Mouse (Mus musculus): Measurements from ENCODE around the gene Apc2. TPM values are rescaled to one million over a fixed set of nuclear protein-coding genes. Genes with fewer than 3 reads are reported as not detected.

Apc2 gene
- polyA plus RNA-seq, 1 experiment from 2014 or later: 0.94 TPM

DNA sequence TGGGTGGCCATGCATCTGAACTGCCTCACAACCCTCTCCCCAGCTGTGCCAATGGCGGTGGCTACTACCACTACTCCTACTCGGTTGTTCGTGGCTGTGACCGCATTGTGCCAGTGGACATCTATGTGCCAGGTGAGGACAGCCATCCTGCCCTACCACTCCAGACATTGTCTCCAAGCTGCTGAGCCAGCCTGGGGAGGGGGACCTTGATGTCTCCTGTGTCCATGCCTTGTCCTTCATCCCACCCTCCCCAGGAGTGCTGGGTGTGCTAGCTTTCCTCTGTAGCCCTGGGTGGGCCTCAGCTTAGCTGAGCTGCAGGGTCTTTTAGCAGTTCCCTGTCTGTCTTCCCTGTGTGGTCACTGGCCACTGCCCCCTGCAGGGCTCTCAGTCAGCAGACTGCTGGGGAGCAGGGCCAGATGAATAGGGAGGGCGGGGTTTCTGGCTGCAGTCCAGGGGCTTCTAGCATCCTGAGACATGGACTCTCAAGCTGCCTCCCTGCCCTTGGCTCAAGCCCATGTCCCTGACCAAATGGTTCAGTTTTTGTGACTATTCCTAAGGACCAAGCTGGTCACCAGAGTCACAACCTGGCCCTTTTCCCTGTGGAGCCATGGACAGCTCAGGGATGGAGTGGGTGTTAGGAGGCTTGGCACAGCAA lies 39.8 kb upstream of the Apc2 start:
- Histone ChIP-seq H3K4me2 (no peak overlapping the region), H3K36me3 (peaks cover 78% of the 10 kb centered on the region), H3K4me3 (no peak overlapping the region), H3K27me3 (replicated peaks) (no peaks in the 10 kb centered on the region), H3K9ac (0 out of 2 replicates have a peak overlapping the region, but pooled peaks have one; percentile 37), H3K27ac (replicated peaks) (no peak overlapping the region), H3K4me1 (peaks cover 44% of the 10 kb centered on the region), H3K9me3 (no peaks in the 10 kb centered on the region)
- no peak for ATAC-seq (ENCODE audit: extremely low read depth, insufficient number of reproducible peaks, low FRiP score, low TSS enrichment)
- WGBS: 91% methylated on average over 5 of the region's 5 CpGs

DNA sequence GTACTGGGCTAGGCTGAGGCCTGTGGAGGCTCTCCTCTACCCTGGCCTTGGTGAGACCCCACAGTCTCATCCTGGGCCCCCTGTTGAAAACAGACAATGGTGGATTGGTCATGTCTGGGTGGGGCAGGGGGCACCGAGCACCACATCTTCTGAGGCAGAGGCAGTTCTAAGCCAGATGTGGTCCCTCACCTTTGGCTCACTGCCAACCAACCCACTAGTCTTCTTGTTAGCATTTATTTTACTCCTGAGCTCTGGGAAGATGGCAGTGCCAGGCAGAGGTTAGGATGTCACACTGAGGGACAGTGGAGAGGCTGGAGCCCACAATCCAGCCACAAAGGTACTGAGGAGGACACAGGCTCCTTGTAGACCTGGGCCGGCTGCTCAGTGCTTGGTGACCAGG lies 37.8 kb upstream of the Apc2 start:
- H3K4me3 ChIP-seq: no peak overlapping the region
- H3K4me1 ChIP-seq: peaks cover 37% of the 10 kb centered on the region
- H3K27ac ChIP-seq (replicated peaks): no peak overlapping the region
- no peaks in the 10 kb centered on the region for H3K27me3 ChIP-seq (replicated peaks)
- no peak for ATAC-seq (ENCODE audit: extremely low read depth, insufficient number of reproducible peaks, low FRiP score, low TSS enrichment)
- H3K4me2 ChIP-seq: no peak overlapping the region
- H3K36me3 ChIP-seq: peaks cover 62% of the 10 kb centered on the region
- no peaks in the 10 kb centered on the region for H3K9me3 ChIP-seq
- H3K9ac ChIP-seq: no peak overlapping the region
- WGBS: 73% methylated on average over 2 of the region's 2 CpGs

GRCm38 (mm10) chr10:80258752-80259462 lies 36.9 kb upstream of the Apc2 start:
- H3K4me1 ChIP-seq: peaks cover 40% of the 10 kb centered on the region
- H3K9me3 ChIP-seq: no peaks in the 10 kb centered on the region
- peak overlapping the region; percentile 88 for H3K9ac ChIP-seq
- H3K4me2 ChIP-seq: peak overlapping the region; percentile 100
- H3K27ac ChIP-seq (replicated peaks): peak overlapping the region; percentile 98; the same call in 1 of the 2 replicates
- peaks cover 52% of the 10 kb centered on the region for H3K36me3 ChIP-seq
- H3K4me3 ChIP-seq: peak overlapping the region; percentile 70; the same call in 1 of the 2 replicates
- no peak for ATAC-seq (ENCODE audit: extremely low read depth, insufficient number of reproducible peaks, low FRiP score, low TSS enrichment)
- WGBS: 84% methylated on average over 14 of the region's 14 CpGs
- no peaks in the 10 kb centered on the region for H3K27me3 ChIP-seq (replicated peaks)

- Histone ChIP-seq H3K4me3 (peak overlapping the region; percentile 70), H3K4me2 (peak overlapping the region; percentile 100), H3K27me3 (replicated peaks) (no peaks in the 10 kb centered on the region), H3K9ac (peak overlapping the region; percentile 88), H3K27ac (replicated peaks) (peak overlapping the region; percentile 98), H3K4me1 (peaks cover 43% of the 10 kb centered on the region), H3K36me3 (peaks cover 47% of the 10 kb centered on the region), H3K9me3 (no peaks in the 10 kb centered on the region)
- ATAC-seq (ENCODE audit: extremely low read depth, insufficient number of reproducible peaks, low FRiP score, low TSS enrichment): no peak
- 69% methylated on average over 6 of the region's 6 CpGs for WGBS
These were observed 36.3 kb upstream of the Apc2 start for GRCm38 (mm10) chr10:80259463-80259805.

- no peaks in the 10 kb centered on the region for H3K27me3 ChIP-seq (replicated peaks)
- H3K27ac ChIP-seq (replicated peaks): peak overlapping the region; percentile 98
- H3K4me3 ChIP-seq: peak overlapping the region; percentile 70
- H3K36me3 ChIP-seq: peaks cover 40% of the 10 kb centered on the region
- peak overlapping the region; percentile 100 for H3K4me2 ChIP-seq
- H3K4me1 ChIP-seq: peaks cover 43% of the 10 kb centered on the region
- ATAC-seq (ENCODE audit: extremely low read depth, insufficient number of reproducible peaks, low FRiP score, low TSS enrichment): no peak
- 2% methylated on average over 19 of the region's 19 CpGs for WGBS
- H3K9me3 ChIP-seq: no peaks in the 10 kb centered on the region
- peak overlapping the region; percentile 88 for H3K9ac ChIP-seq
These were observed 35.7 kb upstream of the Apc2 start for GRCm38 (mm10) chr10:80259861-80260641.

- Histone ChIP-seq H3K36me3 (peaks cover 32% of the 10 kb centered on the region), H3K9ac (peak within 1 kb of the TSS; percentile 88), H3K9me3 (no peaks in the 10 kb centered on the region), H3K27me3 (replicated peaks) (no peaks in the 10 kb centered on the region), H3K27ac (replicated peaks) (peak within 1 kb of the TSS; percentile 98), H3K4me2 (peak within 1 kb of the TSS; percentile 100), H3K4me3 (peak within 1 kb of the TSS; percentile 70), H3K4me1 (peaks cover 46% of the 10 kb centered on the region)
- WGBS: under 1% methylated on average over 48 of the region's 49 CpGs
- ATAC-seq (ENCODE audit: extremely low read depth, insufficient number of reproducible peaks, low FRiP score, low TSS enrichment): peak; percentile 80
These were observed 34.9 kb upstream of the Apc2 start, which contains the start of the genes Gamt and Dazap1 for GRCm38 (mm10) chr10:80260642-80261584. Gene Gamt (minus strand): TSS chr10:80261012. Gene Dazap1 (plus strand): TSS chr10:80261486.

GRCm38 (mm10) chr10:80261585-80261968 lies 34.2 kb upstream of the Apc2 start:
- WGBS: under 1% methylated on average over 14 of the region's 14 CpGs
- H3K4me1 ChIP-seq: peaks cover 49% of the 10 kb centered on the region

GRCm38 (mm10) chr10:80262169-80262568 lies 33.6 kb upstream of the Apc2 start:
- Histone ChIP-seq H3K9ac (peak overlapping the region; percentile 81), H3K27me3 (replicated peaks) (no peaks in the 10 kb centered on the region), H3K4me2 (peak overlapping the region; percentile 100), H3K36me3 (peaks cover 22% of the 10 kb centered on the region), H3K27ac (replicated peaks) (peak overlapping the region; percentile 98), H3K9me3 (no peaks in the 10 kb centered on the region), H3K4me1 (peaks cover 55% of the 10 kb centered on the region), H3K4me3 (peak overlapping the region; percentile 70)
- no peak for ATAC-seq (ENCODE audit: extremely low read depth, insufficient number of reproducible peaks, low FRiP score, low TSS enrichment)
- WGBS: 74% methylated on average over 12 of the region's 12 CpGs

More at GRCm38 (mm10) chr10:80261585-80261968, 34.2 kb upstream of the Apc2 start:
- Histone ChIP-seq H3K36me3 (peaks cover 25% of the 10 kb centered on the region), H3K9me3 (no peaks in the 10 kb centered on the region), H3K27ac (replicated peaks) (peak overlapping the region; percentile 98), H3K4me2 (peak overlapping the region; percentile 100), H3K9ac (peak overlapping the region; percentile 81), H3K27me3 (replicated peaks) (no peaks in the 10 kb centered on the region), H3K4me3 (peak overlapping the region; percentile 70)
- peak; percentile 59 for ATAC-seq (ENCODE audit: extremely low read depth, insufficient number of reproducible peaks, low FRiP score, low TSS enrichment)

- H3K4me3 ChIP-seq: no peak overlapping the region
These were observed 32.9 kb upstream of the Apc2 start for GRCm38 (mm10) chr10:80262776-80263365.

More at GRCm38 (mm10) chr10:80262776-80263365, 32.9 kb upstream of the Apc2 start:
- H3K9ac ChIP-seq: no peak overlapping the region
- peaks cover 62% of the 10 kb centered on the region for H3K4me1 ChIP-seq
- no peaks in the 10 kb centered on the region for H3K9me3 ChIP-seq
- H3K27me3 ChIP-seq (replicated peaks): no peaks in the 10 kb centered on the region
- no peak overlapping the region for H3K4me2 ChIP-seq
- H3K36me3 ChIP-seq: peaks cover 23% of the 10 kb centered on the region
- H3K27ac ChIP-seq (replicated peaks): no peak overlapping the region
- 87% methylated on average over 10 of the region's 10 CpGs for WGBS
- no peak for ATAC-seq (ENCODE audit: extremely low read depth, insufficient number of reproducible peaks, low FRiP score, low TSS enrichment)

All from heart, embryonic 13.5 days (tissue).